Comparison of ENCODE assay signal across 23 mouse cellular contexts in the genomic region with DNA sequence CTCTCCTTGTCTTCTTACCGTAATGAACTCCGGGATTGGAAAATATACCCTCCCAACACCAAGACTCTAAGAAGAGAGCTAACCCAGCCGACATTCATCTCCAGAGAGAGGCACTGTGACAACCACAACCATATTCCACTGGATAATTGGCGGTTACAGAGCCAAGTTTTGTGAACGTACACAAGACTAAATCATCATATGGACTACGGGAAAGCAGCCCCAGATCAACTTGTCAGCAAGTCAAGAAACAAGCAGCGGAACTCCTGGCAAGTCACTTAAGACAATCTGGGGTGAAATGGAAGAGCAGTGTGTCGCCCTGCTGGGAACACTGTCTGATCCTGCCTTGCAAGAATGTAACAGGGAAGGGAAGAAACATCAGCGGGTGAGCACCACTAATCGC. TPM values are rescaled to one million over a fixed set of nuclear protein-coding genes. Genes with fewer than 3 reads are reported as not detected.
DNase-seq lines count a peak whose midpoint lies in the region; ATAC-seq and TF ChIP-seq lines count a peak whose summit lies in the region.
"Had no signal": no experiment of that assay in that cellular context is flagged by ENCODE, and none has a peak within 500 bp of the region (broad histone marks: within the 10 kb centered on the region; RNA-seq: fewer than 3 reads in every experiment).

No protein-coding gene starts in this region.

- H3K4me2 ChIP-seq in forebrain, embryonic 15.5 days (replicated peaks) = no peak overlapping the region
- no peak overlapping the region for H3K4me2 ChIP-seq in forebrain, embryonic 13.5 days
- no peak overlapping the region for H3K4me2 ChIP-seq in lung, embryonic 14.5 days
- H3K4me2 ChIP-seq: embryonic facial prominence, embryonic 12.5 days; heart, embryonic 11.5 days; hindbrain, embryonic 12.5 days; hindbrain, embryonic 15.5 days had no signal

- no peaks in the 10 kb centered on the region for H3K9me3 ChIP-seq in forebrain, embryonic 15.5 days
- no peaks in the 10 kb centered on the region for H3K9me3 ChIP-seq in forebrain, embryonic 13.5 days (replicated peaks)
- H3K9me3 ChIP-seq in lung, embryonic 14.5 days (ENCODE audit: low read depth, low read length) = no peaks in the 10 kb centered on the region
- H3K9me3 ChIP-seq: embryonic facial prominence, embryonic 12.5 days; hindbrain, embryonic 12.5 days; hindbrain, embryonic 15.5 days had no signal

- H3K4me3 ChIP-seq in forebrain, embryonic 15.5 days = no peak overlapping the region
- H3K4me3 ChIP-seq in forebrain, embryonic 13.5 days = no peak overlapping the region
- H3K4me3 ChIP-seq in lung, embryonic 14.5 days (ENCODE audit: low read depth, low read length) = no peak overlapping the region
- H3K4me3 ChIP-seq: embryonic facial prominence, embryonic 12.5 days; erythroblast, embryonic 14.5 days; gastrocnemius, adult 2 months; hindbrain, embryonic 12.5 days; hindbrain, embryonic 15.5 days had no signal

- WGBS in forebrain, embryonic 15.5 days = 60% methylated on average over 10 of the region's 10 CpGs
- WGBS in forebrain, embryonic 13.5 days = 77% methylated on average over 10 of the region's 10 CpGs
- whole genome bisulfite sequencing in lung, embryonic 14.5 days = 75% methylated on average over 10 of the region's 10 CpGs

- no peaks in the 10 kb centered on the region for H3K36me3 ChIP-seq in forebrain, embryonic 15.5 days
- H3K36me3 ChIP-seq in forebrain, embryonic 13.5 days (ENCODE audit: poor library complexity, severe bottlenecking) = no peaks in the 10 kb centered on the region
- H3K36me3 ChIP-seq in lung, embryonic 14.5 days (ENCODE audit: insufficient read depth) = no peaks in the 10 kb centered on the region
- H3K36me3 ChIP-seq: embryonic facial prominence, embryonic 12.5 days; hindbrain, embryonic 12.5 days; hindbrain, embryonic 15.5 days had no signal

- no peaks in the 10 kb centered on the region for H3K27me3 ChIP-seq in forebrain, embryonic 15.5 days
- H3K27me3 ChIP-seq in forebrain, embryonic 13.5 days = peaks cover 3% of the 10 kb centered on the region; the same call in 1 of the 2 replicates
- no peaks in the 10 kb centered on the region for H3K27me3 ChIP-seq in lung, embryonic 14.5 days (ENCODE audit: insufficient read depth, low read length)
- H3K27me3 ChIP-seq: embryonic facial prominence, embryonic 12.5 days; hindbrain, embryonic 12.5 days; hindbrain, embryonic 15.5 days had no signal

- peak overlapping the region; percentile 65 for H3K27ac ChIP-seq in forebrain, embryonic 15.5 days (replicated peaks)
- H3K27ac ChIP-seq in forebrain, embryonic 13.5 days = no peak overlapping the region
- no peak overlapping the region for H3K27ac ChIP-seq in lung, embryonic 14.5 days (ENCODE audit: low read depth)
- H3K27ac ChIP-seq: embryonic facial prominence, embryonic 12.5 days; gastrocnemius, adult 2 months; hindbrain, embryonic 12.5 days; hindbrain, embryonic 15.5 days had no signal

- peaks cover 34% of the 10 kb centered on the region for H3K4me1 ChIP-seq in forebrain, embryonic 15.5 days
- H3K4me1 ChIP-seq in forebrain, embryonic 13.5 days = peaks cover 25% of the 10 kb centered on the region
- no peaks in the 10 kb centered on the region for H3K4me1 ChIP-seq in lung, embryonic 14.5 days (ENCODE audit: insufficient read depth)
- H3K4me1 ChIP-seq: hindbrain, embryonic 15.5 days had no signal

- ATAC-seq in forebrain, embryonic 15.5 days (replicated peaks) = no peak
- no peak; the same call in 1 of the 2 replicates for ATAC-seq in forebrain, embryonic 13.5 days
- no peak for ATAC-seq in lung, embryonic 14.5 days (ENCODE audit: insufficient read depth)
- peak; percentile 9; the same call in 1 of the 2 replicates for ATAC-seq in megakaryocyte progenitor cell, adult 5-6 weeks (replicated peaks; ENCODE audit: poor library complexity)
- ATAC-seq: activated CD4-positive, CD25-positive, alpha-beta regulatory T cell, adult 4 months; CD4-positive, CD25-positive, alpha-beta regulatory T cell, adult 4 months; intestine, postnatal 0 days had no signal

- DNase-seq in lung, embryonic 14.5 days = peak; percentile 7
- no peak for DNase-seq in lung, postnatal 10 days
- no peak for DNase-seq in kidney, adult 8-10 months
- DNase-seq: adrenal gland, adult 8-10 months; adrenal gland, postnatal 25 days; cerebellum, adult 18-20 months; cerebellum, adult 9-10 months; cerebellum, postnatal 14 days; gastrocnemius, adult 2 months; gastrocnemius, postnatal 14 days; heart, adult 11 months had no signal

- no peak for TF ChIP-seq CTCF in lung, embryonic 14.5 days (IDR thresholded peaks at IDR 0.05; ENCODE audit: low read depth)

- H3K9ac ChIP-seq in forebrain, embryonic 15.5 days (replicated peaks) = no peak overlapping the region
- no peak overlapping the region for H3K9ac ChIP-seq in forebrain, embryonic 13.5 days
- H3K9ac ChIP-seq in lung, embryonic 14.5 days = no peak overlapping the region
- H3K9ac ChIP-seq: embryonic facial prominence, embryonic 12.5 days; hindbrain, embryonic 12.5 days; hindbrain, embryonic 15.5 days had no signal

RNA-seq across cellular contexts. Expression of a gene that starts 52.6 kb away (rescaled TPM):
- 33.8 and 34.9 TPM in 2 replicates for polyA plus RNA-seq in forebrain, embryonic 15.5 days (2015; fragmentation: Nextera tagmentation; extraction: Ambion mirVana)
- polyA plus RNA-seq in forebrain, embryonic 13.5 days (2015; fragmentation: Nextera tagmentation; extraction: Ambion mirVana) = 26.2 and 31.6 TPM in 2 replicates
- polyA plus RNA-seq in lung, embryonic 14.5 days (2014; fragmentation: Nextera tagmentation; extraction: Ambion mirVana) = 12.8 and 16.1 TPM in 2 replicates
- total RNA-seq in megakaryocyte progenitor cell, adult 5-6 weeks (2015) = 3.1 and 3.8 TPM in 2 replicates
- total RNA-seq in megakaryocyte progenitor cell, adult 5-6 weeks (2017) = 0.37 and 0.61 TPM in 2 replicates
- total RNA-seq: MEL had no signal
